Mouse (Mus musculus) kidney, embryonic 15.5 days (tissue): ENCODE measurements around the gene Fbxl7. TPM values are rescaled to one million over a fixed set of nuclear protein-coding genes. Genes with fewer than 3 reads are reported as not detected.
A peak's percentile ranks its signal among the peaks of the same experiment; 100 is the strongest.

Source experiments
- ATAC-seq: fragments of 200-750 bp; cut with Nextera tagmentation; replicated peaks from 2 replicates; pipeline ENCODE4 v1.8.0; 2017; ENCODE audit warnings: moderate TSS enrichment; ENCODE audit not compliant: low FRiP score
- H3K27ac ChIP-seq: fragments of 300-500 bp; sonication (generic); 2 replicates; pipeline ENCODE4 v1.5.1; 2015; ENCODE audit warnings: mild to moderate bottlenecking, inconsistent platforms
- H3K27me3 ChIP-seq: fragments of 300-500 bp; sonication (generic); 2 replicates; pipeline ENCODE4 v1.6.1; 2015; ENCODE audit warnings: inconsistent platforms
- H3K36me3 ChIP-seq: fragments of 300-500 bp; sonication (generic); 2 replicates; pipeline ENCODE4 v1.6.1; 2015; ENCODE audit warnings: inconsistent platforms
- H3K4me1 ChIP-seq: fragments of 300-500 bp; sonication (generic); 2 replicates; pipeline ENCODE4 v1.6.1; 2015; ENCODE audit warnings: inconsistent platforms
- H3K4me2 ChIP-seq: fragments of 300-500 bp; sonication (generic); 2 replicates; pipeline ENCODE4 v1.6.1; 2015; ENCODE audit warnings: moderate library complexity, mild to moderate bottlenecking, inconsistent platforms
- H3K4me3 ChIP-seq: fragments of 300-500 bp; sonication (generic); replicated peaks from 2 replicates; pipeline ENCODE4 v1.5.1; 2015; ENCODE audit warnings: mild to moderate bottlenecking, inconsistent platforms
- H3K9ac ChIP-seq: fragments of 300-500 bp; sonication (generic); 2 replicates; pipeline ENCODE4 v1.6.1; 2015; ENCODE audit warnings: mild to moderate bottlenecking, inconsistent platforms
- H3K9me3 ChIP-seq: fragments of 300-500 bp; sonication (generic); replicated peaks from 2 replicates; pipeline ENCODE4 v1.6.1; 2016; ENCODE audit warnings: inconsistent platforms
- WGBS: fragments of 180-500 bp; shearing (Covaris S2); methylation state at CpG from one replicate; pipeline ENCODE4 v1.1.7; 2015; ENCODE audit warnings: mixed read lengths; 5-methylcytosine and 5-hydroxymethylcytosine counted together
- polyA plus RNA-seq: library from polyadenylated mRNA; unstranded; fragments of >200 nt; fragmentation: Nextera tagmentation; extraction: Ambion mirVana; gene quantifications from 2 replicates; pipeline ENCODE4 v1.2.1, GENCODE M21; 2015

Fbxl7 gene
- polyA plus RNA-seq, 1 experiment from 2014 or later: 16.9 TPM

DNA sequence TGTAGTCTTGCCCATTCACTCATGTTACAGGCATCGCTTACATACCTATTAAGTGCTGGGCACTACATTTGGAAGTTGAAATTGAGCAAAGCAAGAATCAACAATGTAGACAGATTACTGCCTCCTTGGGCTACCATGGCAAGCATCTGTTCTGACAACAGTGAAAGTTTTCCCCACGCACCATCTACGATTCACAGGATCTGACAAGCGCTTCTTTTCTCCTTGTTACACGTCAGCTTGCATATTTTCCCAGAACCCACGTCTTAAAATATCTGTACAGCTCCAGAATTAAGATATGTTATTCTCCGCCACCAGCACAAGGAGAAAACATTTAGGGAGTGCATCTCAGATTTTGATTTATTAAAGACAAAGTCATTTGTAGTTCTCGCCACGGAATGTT lies 213.1 kb downstream of the Fbxl7 start:
- no peaks in the 10 kb centered on the region for H3K9me3 ChIP-seq
- no peak overlapping the region for H3K9ac ChIP-seq
- no peaks in the 10 kb centered on the region for H3K27me3 ChIP-seq
- no peak overlapping the region for H3K27ac ChIP-seq
- no peaks in the 10 kb centered on the region for H3K36me3 ChIP-seq
- 79% methylated on average over 9 of the region's 9 CpGs for WGBS
- ATAC-seq: no peak
- H3K4me1 ChIP-seq: no peaks in the 10 kb centered on the region
- no peak overlapping the region for H3K4me2 ChIP-seq
- no peak overlapping the region for H3K4me3 ChIP-seq

DNA sequence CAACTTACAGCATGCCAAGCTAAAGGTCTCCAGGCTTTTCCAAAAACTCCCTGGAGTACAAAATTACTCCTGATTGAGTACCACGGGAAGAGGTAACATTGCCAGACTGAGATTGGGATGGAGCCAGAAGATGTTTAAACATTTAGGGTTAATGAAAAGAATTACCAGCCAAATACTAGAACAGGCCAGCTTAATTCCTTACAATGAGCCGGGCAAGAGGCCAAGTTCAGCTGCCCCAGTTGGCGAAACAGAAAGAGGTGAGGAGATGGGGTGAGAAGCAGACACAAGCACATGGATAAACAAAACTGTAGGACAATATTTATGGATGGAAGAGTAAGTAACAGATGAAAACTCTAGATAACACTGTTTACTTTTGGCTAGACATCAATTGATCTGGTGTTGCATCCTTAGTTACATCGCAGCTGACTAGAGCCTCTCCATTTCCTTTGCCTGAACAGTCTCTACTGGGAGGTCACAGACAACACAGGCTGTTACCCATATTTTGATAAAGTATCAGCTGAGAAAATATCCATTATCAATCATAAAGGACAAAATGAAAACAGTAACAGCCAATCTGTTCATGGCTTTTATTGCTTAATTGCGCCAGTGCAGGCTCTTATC lies 222.0 kb downstream of the Fbxl7 start:
- no peaks in the 10 kb centered on the region for H3K9me3 ChIP-seq
- no peak overlapping the region for H3K27ac ChIP-seq
- 62% methylated on average over 5 of the region's 5 CpGs for WGBS
- ATAC-seq: no peak
- H3K9ac ChIP-seq: no peak overlapping the region
- H3K36me3 ChIP-seq: no peaks in the 10 kb centered on the region
- H3K4me2 ChIP-seq: no peak overlapping the region
- H3K4me3 ChIP-seq: no peak overlapping the region
- H3K4me1 ChIP-seq: no peaks in the 10 kb centered on the region
- no peaks in the 10 kb centered on the region for H3K27me3 ChIP-seq

DNA sequence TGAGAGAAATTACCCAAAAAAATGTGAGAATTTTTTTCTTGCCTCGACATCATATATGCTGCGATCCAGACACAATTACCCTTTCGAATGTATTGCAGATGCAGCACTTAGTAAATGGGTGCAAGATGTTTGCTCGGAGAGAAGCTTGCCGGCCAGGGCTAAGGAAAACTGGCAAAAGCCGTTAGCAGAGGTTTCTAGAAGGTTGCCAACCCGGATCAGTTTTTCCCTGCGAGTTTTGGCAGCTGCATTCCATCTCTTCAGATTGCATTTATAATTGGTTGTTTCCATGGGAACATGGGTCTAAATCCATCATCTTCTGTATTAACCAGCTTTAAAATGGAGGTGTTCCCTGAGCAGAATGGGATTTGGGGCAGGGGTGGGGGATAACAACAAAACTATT lies 240.4 kb downstream of the Fbxl7 start:
- no peak for ATAC-seq
- 86% methylated on average over 8 of the region's 8 CpGs for WGBS
- no peaks in the 10 kb centered on the region for H3K36me3 ChIP-seq
- no peaks in the 10 kb centered on the region for H3K27me3 ChIP-seq
- no peaks in the 10 kb centered on the region for H3K9me3 ChIP-seq
- H3K4me1 ChIP-seq: no peaks in the 10 kb centered on the region
- H3K4me2 ChIP-seq: no peak overlapping the region
- no peak overlapping the region for H3K27ac ChIP-seq
- no peak overlapping the region for H3K4me3 ChIP-seq
- H3K9ac ChIP-seq: no peak overlapping the region

DNA sequence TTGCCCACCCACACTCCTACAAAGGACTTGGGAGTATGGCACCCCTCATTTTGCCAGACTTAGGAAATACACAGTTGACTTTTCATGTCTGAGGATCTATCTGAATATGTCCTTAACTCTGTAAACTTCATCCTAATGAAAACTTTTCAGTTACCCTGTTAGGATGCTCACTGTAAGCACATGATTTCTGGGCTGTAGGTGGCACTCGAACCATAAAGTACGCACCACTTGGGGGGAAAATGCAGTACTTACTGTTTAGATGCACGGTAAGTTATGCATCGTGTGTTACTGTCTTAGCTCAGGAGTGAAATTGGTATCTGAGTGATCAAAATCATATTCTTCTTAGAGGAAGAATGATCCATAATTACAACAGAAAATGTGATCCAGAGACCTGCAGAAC lies 252.8 kb downstream of the Fbxl7 start:
- Histone ChIP-seq H3K9me3 (no peaks in the 10 kb centered on the region), H3K4me1 (0 out of 2 replicates have a peak, but pooled peaks cover 3% of the 10 kb centered on the region), H3K4me2 (no peak overlapping the region), H3K27me3 (no peaks in the 10 kb centered on the region), H3K4me3 (no peak overlapping the region), H3K27ac (no peak overlapping the region), H3K9ac (no peak overlapping the region), H3K36me3 (no peaks in the 10 kb centered on the region)
- 87% methylated on average over 4 of the region's 4 CpGs for WGBS
- no peak for ATAC-seq

DNA sequence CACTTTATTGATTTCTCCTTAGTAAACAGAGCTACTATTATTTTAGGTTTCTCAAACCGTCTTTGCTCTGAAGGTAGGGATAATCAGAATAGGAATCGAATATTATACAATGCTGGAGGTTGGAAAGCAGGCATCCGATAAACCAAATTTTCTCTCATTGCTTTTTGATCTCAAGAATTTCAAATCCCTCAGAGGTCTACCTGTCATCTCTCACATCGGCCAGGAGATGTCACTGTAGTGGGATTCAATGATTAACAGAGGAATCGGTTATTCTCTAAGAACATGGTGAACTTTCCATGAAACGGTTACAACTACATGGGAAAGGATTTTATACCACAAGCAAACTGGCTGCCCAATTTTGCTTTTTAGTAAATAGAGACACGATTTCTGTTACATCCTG lies 255.7 kb downstream of the Fbxl7 start:
- Histone ChIP-seq H3K9ac (no peak overlapping the region), H3K9me3 (no peaks in the 10 kb centered on the region), H3K27me3 (no peaks in the 10 kb centered on the region), H3K36me3 (no peaks in the 10 kb centered on the region), H3K27ac (no peak overlapping the region), H3K4me3 (no peak overlapping the region), H3K4me1 (0 out of 2 replicates have a peak, but pooled peaks cover 3% of the 10 kb centered on the region), H3K4me2 (no peak overlapping the region)
- WGBS: 72% methylated on average over 7 of the region's 7 CpGs
- ATAC-seq: no peak

DNA sequence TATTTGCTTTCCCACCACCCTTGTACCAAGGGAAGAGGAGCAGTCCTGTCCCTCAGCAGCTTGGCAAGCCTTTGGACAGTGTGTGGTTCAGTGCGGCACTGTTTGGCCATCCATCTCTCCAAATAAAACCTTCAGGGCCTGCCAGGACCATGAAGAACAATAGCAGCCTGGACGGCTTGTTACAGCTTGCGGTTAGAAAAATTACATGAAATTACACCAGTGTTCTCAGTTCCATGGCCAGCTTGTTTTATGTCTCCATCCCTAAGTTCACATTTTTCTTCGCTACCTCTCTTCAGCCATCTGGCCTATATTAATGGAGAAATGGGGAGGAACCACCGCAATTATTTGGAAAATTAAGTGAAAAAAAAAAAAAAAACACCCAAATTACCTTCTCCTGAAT lies 259.8 kb downstream of the Fbxl7 start:
- H3K4me3 ChIP-seq: no peak overlapping the region
- no peak overlapping the region for H3K27ac ChIP-seq
- 89% methylated on average over 5 of the region's 5 CpGs for WGBS
- no peak overlapping the region for H3K4me2 ChIP-seq
- 0 out of 2 replicates have a peak, but pooled peaks cover 3% of the 10 kb centered on the region for H3K4me1 ChIP-seq
- no peak overlapping the region for H3K9ac ChIP-seq
- H3K9me3 ChIP-seq: no peaks in the 10 kb centered on the region
- no peaks in the 10 kb centered on the region for H3K36me3 ChIP-seq
- H3K27me3 ChIP-seq: no peaks in the 10 kb centered on the region
- ATAC-seq: no peak

DNA sequence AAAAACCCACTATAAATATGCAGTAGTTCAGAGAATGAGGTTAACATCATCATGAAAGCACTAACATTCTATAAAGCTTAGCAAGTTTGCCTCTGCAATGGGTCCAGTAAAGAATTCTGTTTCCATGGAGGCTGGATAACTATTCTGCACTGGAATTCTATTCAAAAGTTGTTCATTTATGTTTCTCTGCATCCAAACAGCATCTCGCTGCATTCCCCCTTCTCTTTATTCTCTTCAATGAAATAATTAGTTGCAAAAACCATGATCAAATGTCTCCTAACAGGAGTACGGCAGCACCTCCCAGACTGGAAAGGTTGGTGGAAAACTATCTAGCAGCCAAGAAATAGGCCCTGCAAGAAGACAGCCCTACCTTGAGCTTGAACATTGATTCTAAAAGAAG lies 267.2 kb downstream of the Fbxl7 start:
- Histone ChIP-seq H3K27me3 (no peaks in the 10 kb centered on the region), H3K9ac (no peak overlapping the region), H3K27ac (no peak overlapping the region), H3K36me3 (no peaks in the 10 kb centered on the region), H3K4me1 (no peaks in the 10 kb centered on the region), H3K4me2 (no peak overlapping the region), H3K9me3 (no peaks in the 10 kb centered on the region), H3K4me3 (no peak overlapping the region)
- WGBS: 92% methylated on average over 2 of the region's 2 CpGs
- no peak for ATAC-seq

DNA sequence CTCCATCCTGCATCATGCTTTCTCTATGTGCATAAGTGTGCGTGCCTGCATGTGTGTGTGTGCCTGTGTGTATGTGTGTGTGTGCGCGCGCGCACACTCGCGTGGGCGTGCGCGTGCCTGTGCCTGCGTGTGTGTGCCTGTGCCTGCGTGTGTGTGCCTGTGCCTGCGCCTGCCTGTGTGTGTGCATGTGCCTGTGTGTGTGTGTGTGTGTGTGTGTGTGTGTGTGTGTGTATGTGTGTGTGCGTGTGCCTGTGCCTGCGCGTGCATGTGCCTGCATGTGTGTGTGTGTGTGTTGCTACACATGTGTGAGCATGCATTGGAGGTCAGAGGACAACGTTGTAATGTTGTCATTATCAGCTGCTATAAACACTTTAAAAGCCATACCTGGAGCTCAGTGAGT lies 272.1 kb downstream of the Fbxl7 start:
- Histone ChIP-seq H3K27ac (no peak overlapping the region), H3K4me3 (no peak overlapping the region), H3K9ac (no peak overlapping the region), H3K4me1 (0 out of 2 replicates have a peak, but pooled peaks cover 3% of the 10 kb centered on the region), H3K9me3 (no peaks in the 10 kb centered on the region), H3K27me3 (no peaks in the 10 kb centered on the region), H3K4me2 (no peak overlapping the region), H3K36me3 (no peaks in the 10 kb centered on the region)
- 96% methylated on average over 17 of the region's 17 CpGs for WGBS
- ATAC-seq: no peak

DNA sequence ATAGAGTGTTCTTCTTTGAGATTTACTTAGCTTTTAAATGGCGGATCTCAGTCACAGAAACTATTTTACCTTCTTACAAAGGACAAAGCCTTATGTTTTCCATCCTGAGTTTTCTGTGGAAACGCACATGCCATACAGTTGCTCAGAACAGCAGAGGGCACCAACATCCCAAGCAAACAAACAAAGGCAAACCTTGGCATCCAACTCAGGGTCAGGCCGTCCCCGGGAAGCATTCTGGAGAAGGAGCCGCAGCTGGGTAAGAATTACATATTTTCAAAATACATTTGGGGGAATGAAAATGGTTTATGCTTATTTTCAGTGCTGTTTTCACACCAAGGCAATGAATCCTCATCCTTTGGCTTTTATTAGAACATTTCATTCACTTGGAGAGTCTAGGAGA lies 275.1 kb downstream of the Fbxl7 start:
- no peak overlapping the region for H3K4me2 ChIP-seq
- H3K27me3 ChIP-seq: no peaks in the 10 kb centered on the region
- no peaks in the 10 kb centered on the region for H3K36me3 ChIP-seq
- H3K4me3 ChIP-seq: no peak overlapping the region
- no peak overlapping the region; the same call in 1 of the 2 replicates for H3K27ac ChIP-seq
- no peak overlapping the region for H3K9ac ChIP-seq
- WGBS: 34% methylated on average over 5 of the region's 5 CpGs
- 0 out of 2 replicates have a peak, but pooled peaks cover 3% of the 10 kb centered on the region for H3K4me1 ChIP-seq
- no peak for ATAC-seq
- H3K9me3 ChIP-seq: no peaks in the 10 kb centered on the region

DNA sequence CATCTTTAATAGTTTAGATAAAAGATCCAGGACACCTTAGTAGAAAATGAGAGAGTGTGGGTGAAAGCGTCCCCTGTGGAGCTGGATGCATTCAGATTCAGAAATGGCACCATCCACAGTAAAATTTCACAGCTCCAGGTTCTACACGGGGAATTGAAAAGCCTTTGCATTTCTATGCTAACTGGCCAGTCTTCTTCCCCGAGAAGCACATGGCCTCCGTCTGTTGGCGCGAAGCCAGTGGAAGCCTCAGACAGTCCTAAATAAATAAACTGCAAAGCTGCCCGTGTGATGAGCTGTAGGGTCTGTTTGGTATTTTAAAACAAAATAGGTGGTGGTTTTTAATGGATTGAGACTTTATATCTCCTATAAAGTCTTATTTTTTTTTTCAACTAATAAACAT lies 276.2 kb downstream of the Fbxl7 start:
- no peaks in the 10 kb centered on the region for H3K9me3 ChIP-seq
- 0 out of 2 replicates have a peak, but pooled peaks cover 3% of the 10 kb centered on the region for H3K4me1 ChIP-seq
- peak overlapping the region; percentile 22 for H3K27ac ChIP-seq
- H3K27me3 ChIP-seq: no peaks in the 10 kb centered on the region
- H3K4me2 ChIP-seq: no peak overlapping the region
- no peak overlapping the region for H3K9ac ChIP-seq
- WGBS: 49% methylated on average over 7 of the region's 7 CpGs
- H3K4me3 ChIP-seq: no peak overlapping the region
- ATAC-seq: no peak
- no peaks in the 10 kb centered on the region for H3K36me3 ChIP-seq

DNA sequence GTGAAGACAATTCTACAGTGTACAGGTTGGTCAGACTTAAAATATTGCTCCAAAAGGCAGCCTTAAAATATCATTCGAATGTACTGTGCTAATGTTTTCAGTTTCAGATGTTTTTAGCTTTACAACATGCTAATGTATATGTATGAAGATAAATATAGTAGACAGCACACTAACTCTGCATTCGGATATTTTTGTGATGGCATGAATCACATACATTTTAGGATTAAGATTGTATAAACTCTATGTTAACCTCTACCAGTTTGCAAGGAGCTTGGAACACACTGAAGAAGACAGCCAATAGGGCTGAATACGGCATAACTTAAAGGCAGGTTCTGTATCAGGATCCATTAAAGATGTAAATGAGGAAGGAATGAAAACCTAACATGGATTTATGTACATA lies 299.1 kb downstream of the Fbxl7 start:
- WGBS: 97% methylated on average over 3 of the region's 3 CpGs
- no peak overlapping the region for H3K4me2 ChIP-seq
- H3K27ac ChIP-seq: no peak overlapping the region
- no peak overlapping the region for H3K9ac ChIP-seq
- no peaks in the 10 kb centered on the region for H3K27me3 ChIP-seq
- ATAC-seq: no peak
- no peaks in the 10 kb centered on the region for H3K36me3 ChIP-seq
- H3K4me3 ChIP-seq: no peak overlapping the region
- H3K9me3 ChIP-seq: no peaks in the 10 kb centered on the region
- H3K4me1 ChIP-seq: no peaks in the 10 kb centered on the region

DNA sequence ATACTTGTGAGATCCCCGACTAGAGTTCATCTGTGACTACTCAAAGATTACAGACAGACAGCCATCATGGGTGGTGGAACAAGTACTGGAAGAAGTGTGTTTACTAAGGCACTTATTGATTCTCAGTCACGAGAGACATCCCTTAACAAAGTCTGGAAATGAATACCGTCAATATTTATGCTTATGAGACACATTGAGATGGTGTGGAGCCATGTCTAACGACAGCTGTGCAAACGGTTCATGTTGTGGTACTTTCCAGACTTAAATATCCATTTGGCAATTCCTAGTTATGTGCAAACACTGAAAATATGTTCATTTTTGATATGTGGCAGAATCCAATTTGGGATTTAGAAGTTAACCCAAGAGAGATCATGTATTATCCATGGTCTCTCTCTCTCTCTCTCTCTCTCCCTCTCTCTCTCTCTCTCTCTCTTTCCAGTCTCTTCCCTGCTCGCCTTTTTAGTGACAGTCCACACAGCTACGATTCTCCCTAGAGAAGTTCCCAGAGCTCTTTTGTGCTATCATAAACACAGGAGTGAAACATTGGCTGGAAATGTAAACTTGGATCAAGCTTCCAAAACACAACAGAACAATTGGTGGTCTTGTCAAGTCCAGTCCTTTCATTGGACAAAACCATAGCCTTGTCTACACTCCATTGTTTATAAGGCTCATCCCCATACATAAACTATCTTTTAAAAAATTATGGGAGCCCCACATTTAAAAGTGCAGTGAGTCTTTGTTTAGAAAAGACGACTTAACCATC lies 315.3 kb downstream of the Fbxl7 start:
- Histone ChIP-seq H3K4me3 (no peak overlapping the region), H3K27me3 (no peaks in the 10 kb centered on the region), H3K9ac (no peak overlapping the region), H3K27ac (no peak overlapping the region), H3K4me1 (no peaks in the 10 kb centered on the region), H3K36me3 (no peaks in the 10 kb centered on the region), H3K9me3 (no peaks in the 10 kb centered on the region), H3K4me2 (no peak overlapping the region)
- WGBS: 82% methylated on average over 8 of the region's 8 CpGs
- ATAC-seq: no peak
